In the genomic region with DNA sequence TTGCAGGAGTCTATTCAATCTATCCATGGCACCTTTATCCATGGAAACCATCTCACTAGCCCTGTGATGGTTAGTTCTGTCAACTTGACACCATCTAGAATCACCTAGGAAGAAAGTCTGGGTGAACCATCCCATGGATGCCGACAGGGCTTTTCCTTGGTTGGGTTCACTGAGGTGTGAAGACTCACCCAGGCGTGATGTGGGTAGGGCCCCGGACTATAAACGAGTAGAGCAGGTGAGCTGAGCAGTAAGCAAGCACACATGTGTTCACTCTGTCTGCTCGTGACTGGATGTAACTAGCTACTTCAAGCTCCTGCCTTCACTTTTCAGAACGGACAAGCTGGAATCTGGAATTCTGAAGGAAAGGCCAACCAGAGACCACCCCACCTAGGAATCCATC, we compare ENCODE assay signal across 25 mouse cellular contexts. TPM values are rescaled to one million over a fixed set of nuclear protein-coding genes. Genes with fewer than 3 reads are reported as not detected.
DNase-seq lines count a peak whose midpoint lies in the region; ATAC-seq lines count a peak whose summit lies in the region.
"Had no signal": no experiment of that assay in that cellular context is flagged by ENCODE, and none has a peak within 500 bp of the region (broad histone marks: within the 10 kb centered on the region; RNA-seq: fewer than 3 reads in every experiment).

No protein-coding gene starts in this region.

- no peaks in the 10 kb centered on the region for H3K9me3 ChIP-seq in kidney, embryonic 16.5 days (ENCODE audit: low read length)
- H3K9me3 ChIP-seq: embryonic facial prominence, embryonic 10.5 days; embryonic facial prominence, embryonic 12.5 days; forebrain, embryonic 13.5 days; G1E had no signal

- no peak overlapping the region for H3K4me3 ChIP-seq in kidney, embryonic 16.5 days (ENCODE audit: low read length)
- H3K4me3 ChIP-seq: embryonic facial prominence, embryonic 10.5 days; embryonic facial prominence, embryonic 12.5 days; forebrain, embryonic 13.5 days had no signal

- H3K4me2 ChIP-seq in kidney, embryonic 16.5 days (replicated peaks; ENCODE audit: low read depth, low read length), result no peak overlapping the region
- H3K4me2 ChIP-seq: embryonic facial prominence, embryonic 12.5 days; forebrain, embryonic 13.5 days had no signal

- no peak overlapping the region for H3K27ac ChIP-seq in kidney, embryonic 16.5 days (ENCODE audit: low read length)
- H3K27ac ChIP-seq: embryonic facial prominence, embryonic 10.5 days; embryonic facial prominence, embryonic 12.5 days; forebrain, embryonic 13.5 days had no signal

- no peaks in the 10 kb centered on the region for H3K36me3 ChIP-seq in kidney, embryonic 16.5 days (ENCODE audit: insufficient read depth, low read length)
- H3K36me3 ChIP-seq: embryonic facial prominence, embryonic 10.5 days; embryonic facial prominence, embryonic 12.5 days; G1E had no signal

- WGBS in kidney, embryonic 16.5 days, result 50% methylated on average over 6 of the region's 6 CpGs

- no peaks in the 10 kb centered on the region for H3K27me3 ChIP-seq in kidney, embryonic 16.5 days (ENCODE audit: insufficient read depth, low read length)
- H3K27me3 ChIP-seq: CH12.LX; embryonic facial prominence, embryonic 12.5 days; forebrain, embryonic 13.5 days; Patski had no signal

- peaks cover 25% of the 10 kb centered on the region for H3K4me1 ChIP-seq in kidney, embryonic 16.5 days (ENCODE audit: insufficient read depth, low read length)
- H3K4me1 ChIP-seq: embryonic facial prominence, embryonic 12.5 days; forebrain, embryonic 13.5 days had no signal

- DNase-seq in heart, adult 11 months, result peak; percentile 71
- DNase-seq in heart, adult 18-20 months, result no peak
- peak; percentile 30 for DNase-seq in kidney, adult 9 months
- no peak for DNase-seq in kidney, adult 18-20 months
- DNase-seq in kidney, postnatal 4 days, result no peak
- DNase-seq in kidney, postnatal 25 days, result peak; percentile 24 to 48
- no peak for DNase-seq in kidney, adult 11 months
- DNase-seq: adrenal gland, adult 8-10 months; adrenal gland, postnatal 14 days; adrenal gland, postnatal 36 days; B cell, adult 2 months; cerebellum, adult 11-12 months; cerebellum, adult 2 months; cerebellum, adult 9-10 months; cerebellum, postnatal 10 days; cerebellum, postnatal 25 days had no signal

- 0 out of 2 replicates have a peak, but pooled peaks have one; percentile 62 for ATAC-seq in kidney, embryonic 16.5 days (ENCODE audit: low FRiP score, low TSS enrichment)
- ATAC-seq: activated CD4-positive, CD25-positive, alpha-beta regulatory T cell, adult 4 months; CD4-positive, CD25-positive, alpha-beta regulatory T cell, adult 4 months; forebrain, embryonic 13.5 days; Patski had no signal

- H3K9ac ChIP-seq in kidney, embryonic 16.5 days (replicated peaks; ENCODE audit: low read length), result no peak overlapping the region
- H3K9ac ChIP-seq: embryonic facial prominence, embryonic 12.5 days; forebrain, embryonic 13.5 days had no signal

RNA-seq across cellular contexts. Expression of gene Dgkh, which starts 45.9 kb away (rescaled TPM):
- total RNA-seq in heart, adult 18-20 months (2021), result 1 to 10 TPM; 6.6 to 6.8 TPM
- polyA plus RNA-seq in kidney, embryonic 16.5 days (2015; fragmentation: Nextera tagmentation; extraction: Ambion mirVana), result 1.9 and 2.1 TPM in 2 replicates
- polyA plus RNA-seq: G1E had no signal

Comparison
In these comparisons a context has a peak if more than half of its experiments do, and no peak if none do; other contexts are left out.
1. DNase-seq: peak in heart, adult 11 months (single experiment), kidney, adult 9 months (single experiment) and kidney, postnatal 25 days (2 of 2); none in heart, adult 18-20 months (0 of 2), kidney, adult 18-20 months (single experiment), kidney, postnatal 4 days (0 of 2) and kidney, adult 11 months (single experiment).